Mouse (Mus musculus) leukemia stem cell, adult 10-12 weeks (primary cell): Measurements from ENCODE around the gene Pask. TPM values are rescaled to one million over a fixed set of nuclear protein-coding genes. Genes with fewer than 3 reads are reported as not detected.

Experiments used
- polyA plus RNA-seq: library from polyadenylated mRNA; stranded (reverse); fragments of >175 nt; gene quantifications from 2 replicates; pipeline ENCODE4 v1.2.3, GENCODE M21; 2012; ENCODE audit warnings: low replicate concordance

Gene Pask
- 1.8 and 6.4 TPM in 2 replicates for polyA plus RNA-seq

GRCm38 (mm10) chr1:93342648-93343503 is at the start of gene Pask, which contains the start of gene Ppp1r7:
Gene Pask, minus strand, starts transcription at chr1:93343482.
Gene Ppp1r7, plus strand, starts transcription at chr1:93342854.

GRCm38 (mm10) chr1:93373665-93374064 is 30.4 kb upstream of the Pask start, which contains the start of gene Ano7:
Gene Ano7, plus strand, starts transcription at chr1:93373930.

GRCm38 (mm10) chr1:93305581-93306337 is 37.5 kb downstream of the Pask start, which contains the start of gene Mterf4:
Gene Mterf4, minus strand, starts transcription at chr1:93305915.

Other genes starting within 250 kb of the Pask start
- 0.28 and 0.50 TPM in 2 replicates for gene Kif1a, start 241.5 kb downstream of the Pask start, polyA plus RNA-seq
- gene Agxt, start 208.2 kb downstream of the Pask start, polyA plus RNA-seq, result not detected in 2 replicates
- gene 2310007B03Rik, start 182.5 kb downstream of the Pask start, polyA plus RNA-seq, result 0.07 TPM in 1 of 2 replicates, not detected in the other
- gene Crocc2, start 174.8 kb downstream of the Pask start, polyA plus RNA-seq, result not detected in 2 replicates
- 0.12 and 0.56 TPM in 2 replicates for gene Sned1, start 107.6 kb downstream of the Pask start, polyA plus RNA-seq
- 1.8 and 5.3 TPM in 2 replicates for gene Mterf4, start 37.6 kb downstream of the Pask start, polyA plus RNA-seq
- gene Ppp1r7, start 628 bp downstream of the Pask start, polyA plus RNA-seq, result 0.92 and 7.7 TPM in 2 replicates
- gene Ano7, start 30.4 kb upstream of the Pask start, polyA plus RNA-seq, result not detected in 2 replicates
- gene Hdlbp, start 135.3 kb upstream of the Pask start, polyA plus RNA-seq, result 15.3 and 48.8 TPM in 2 replicates
- gene Farp2, start 168.6 kb upstream of the Pask start, polyA plus RNA-seq, result 0.42 and 1.0 TPM in 2 replicates